Mouse (Mus musculus) stomach, postnatal 0 days (tissue): ENCODE measurements at regions not wholly inside any gene's neighbourhood (a gene's known extent, or its start where the extent isn't known, plus 50 kb on each side); places are given as distances from the start of the nearest gene placed in this dataset.

Experiments used
- CTCF ChIP-seq: IDR thresholded peaks from 2 replicates; pipeline ENCODE4 v1.5.1; 2016; ENCODE audit warnings: antibody characterized with exemption, low read depth, mild to moderate bottlenecking, moderate library complexity
- EP300 ChIP-seq: optimal IDR thresholded peaks from 2 replicates; pipeline ENCODE3; 2016; ENCODE audit warnings: antibody characterized with exemption

GRCm38 (mm10) chr13:112058771-112059170, 229.5 kb upstream of the Ankrd55 start:
- TF ChIP-seq CTCF (no peak), EP300 (no peak)
